Mouse (Mus musculus) megakaryocyte-erythroid progenitor cell, adult 5-6 weeks (primary cell): ENCODE data around the gene Ddx6. TPM values are rescaled to one million over a fixed set of nuclear protein-coding genes. Genes with fewer than 3 reads are reported as not detected.
"Not testable (repeated sequence)": the region's sequence is repeated elsewhere in the genome, so short reads cannot be mapped to it uniquely, and the experiment has no call there.

Source experiments
- ATAC-seq: replicated peaks from 2 replicates; pipeline ENCODE4 v1.8.0; 2016; ENCODE audit warnings: mild to moderate bottlenecking, inconsistent platforms; ENCODE audit not compliant: severe bottlenecking, poor library complexity, low FRiP score, low TSS enrichment
- total RNA-seq, 2 experiments: library from RNA; stranded (forward) in 1 of 2; stranded (reverse) in 1 of 2; fragments of 200-1000, 215-1000 nt in 1 of 2; fragments of >200 nt in 1 of 2; fragmentation: Nextera tagmentation in 1 of 2; gene quantifications; 2 replicates each; pipeline ENCODE4 v1.2.3; 2014 to 2017

Ddx6 gene
- total RNA-seq (2014; fragmentation: Nextera tagmentation) (73.6 and 92.1 TPM in 2 replicates), total RNA-seq (2017) (76.4 and 93.3 TPM in 2 replicates)

- ATAC-seq, result peak; percentile 29; the same call in 1 of the 2 replicates
Observed at GRCm38 (mm10) chr9:44604779-44605615, at the start of gene Ddx6. Gene Ddx6 (plus strand): TSS chr9:44604892.

- peak; percentile 86 for ATAC-seq
Observed at GRCm38 (mm10) chr9:44561597-44561996, 43.1 kb upstream of the Ddx6 start, which contains the start of gene Cxcr5. Gene Cxcr5 (minus strand): TSS chr9:44561877.

DNA sequence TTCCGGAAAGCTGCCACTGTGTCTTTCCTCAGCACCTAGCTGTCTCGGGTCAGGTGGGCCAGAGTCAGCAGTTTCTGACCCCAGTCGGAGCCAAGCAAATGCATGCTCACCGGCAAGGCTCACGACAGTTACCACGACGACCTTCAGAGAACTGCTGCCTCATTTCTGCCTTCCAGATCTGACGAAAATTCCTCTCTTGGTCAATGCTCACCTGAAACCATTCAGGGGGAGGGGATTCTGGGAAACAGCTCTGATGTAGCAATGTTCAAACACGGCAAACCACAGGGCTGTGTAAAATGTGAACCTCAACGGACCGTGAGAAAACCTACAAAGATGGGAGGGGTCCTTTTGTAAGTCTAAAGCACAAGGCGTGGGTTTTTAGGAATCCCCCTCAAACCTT is 41.8 kb upstream of the Ddx6 start:
- no peak for ATAC-seq

DNA sequence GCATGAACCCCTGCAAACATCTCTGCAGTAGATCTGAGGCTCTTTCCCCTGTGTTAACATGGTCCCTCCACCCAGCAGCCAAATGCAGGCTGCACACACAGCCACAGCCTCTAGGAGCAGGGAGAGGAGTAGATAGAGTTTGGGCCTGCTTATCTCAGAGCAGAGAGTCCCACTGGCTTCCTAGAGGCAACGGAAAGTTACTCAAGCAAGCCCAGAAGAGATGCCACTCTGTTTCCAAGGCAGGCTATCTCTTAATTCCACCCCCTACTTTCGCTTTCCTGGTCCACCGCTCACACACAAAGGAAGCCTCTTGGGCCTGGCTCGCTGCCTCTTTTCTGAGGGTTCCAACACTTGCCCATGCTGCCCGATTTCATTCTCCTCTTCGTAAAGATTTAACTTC is 39.3 kb upstream of the Ddx6 start:
- ATAC-seq, result peak; percentile 93

- no peak for ATAC-seq
Observed at GRCm38 (mm10) chr9:44567338-44568082, 37.2 kb upstream of the Ddx6 start.

DNA sequence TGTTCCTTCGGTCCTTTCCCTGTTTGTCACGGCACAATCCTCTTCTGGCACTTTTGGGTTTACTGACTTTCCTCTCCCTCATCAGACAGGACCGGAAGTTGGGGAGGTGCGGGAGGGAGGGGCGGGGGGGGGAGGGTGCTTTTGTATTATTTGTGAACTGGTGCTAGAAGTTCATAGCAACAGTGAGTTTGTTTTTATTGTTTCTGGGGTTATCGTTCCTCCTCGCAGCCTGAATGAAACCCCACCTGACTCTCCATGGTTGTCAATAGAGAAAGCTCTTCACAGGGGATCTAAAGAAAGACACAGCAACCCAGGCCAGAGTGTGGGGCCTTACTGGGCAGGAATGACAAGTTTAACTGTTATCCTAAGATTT is 36.6 kb upstream of the Ddx6 start:
- no peak for ATAC-seq

GRCm38 (mm10) chr9:44570939-44571382 is 33.7 kb upstream of the Ddx6 start:
- ATAC-seq, result no peak

DNA sequence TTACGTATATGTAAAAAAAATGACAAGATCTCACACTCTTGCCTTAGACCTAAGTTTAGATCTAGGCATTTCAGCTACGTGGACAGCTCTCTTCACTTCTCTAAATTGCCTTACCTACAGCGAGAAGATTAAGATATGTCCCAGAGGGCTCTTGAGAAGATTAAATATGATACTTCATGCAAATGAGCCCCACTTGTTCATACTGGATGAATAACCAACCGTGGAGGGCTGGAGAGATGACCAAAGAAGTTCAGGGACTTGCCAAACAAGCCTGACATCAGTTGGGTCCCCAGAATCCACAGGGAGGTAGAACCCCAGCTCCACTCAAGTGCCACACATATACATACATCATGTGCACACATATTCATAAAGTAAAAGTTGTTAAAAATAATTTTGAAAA is 31.4 kb upstream of the Ddx6 start:
- no peak for ATAC-seq

DNA sequence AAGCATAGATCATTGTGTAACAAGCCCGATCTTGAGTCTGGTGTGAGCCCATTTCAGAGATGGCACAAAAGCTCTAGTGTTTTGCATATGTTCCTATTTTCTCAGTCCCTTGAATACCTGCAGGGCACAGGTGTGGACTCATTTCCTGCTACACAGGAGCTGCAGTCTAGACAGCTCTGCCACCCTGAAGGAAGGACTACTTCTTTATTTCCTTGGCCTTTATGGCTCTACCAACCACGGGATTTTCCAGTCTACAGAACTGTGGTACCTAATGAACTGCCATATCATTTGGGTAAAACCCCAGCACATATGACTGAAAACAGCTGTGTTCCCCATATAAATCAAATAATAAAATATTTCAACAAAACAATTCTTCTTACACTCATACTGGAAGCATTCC is 29.6 kb upstream of the Ddx6 start:
- ATAC-seq, result no peak

GRCm38 (mm10) chr9:44576046-44576445 is 28.6 kb upstream of the Ddx6 start:
- ATAC-seq, result not testable (repeated sequence)

GRCm38 (mm10) chr9:44579392-44579791 is 25.3 kb upstream of the Ddx6 start:
- ATAC-seq, result peak; percentile 69

- ATAC-seq, result peak; percentile 93
Observed at GRCm38 (mm10) chr9:44580085-44580484, 24.6 kb upstream of the Ddx6 start.

DNA sequence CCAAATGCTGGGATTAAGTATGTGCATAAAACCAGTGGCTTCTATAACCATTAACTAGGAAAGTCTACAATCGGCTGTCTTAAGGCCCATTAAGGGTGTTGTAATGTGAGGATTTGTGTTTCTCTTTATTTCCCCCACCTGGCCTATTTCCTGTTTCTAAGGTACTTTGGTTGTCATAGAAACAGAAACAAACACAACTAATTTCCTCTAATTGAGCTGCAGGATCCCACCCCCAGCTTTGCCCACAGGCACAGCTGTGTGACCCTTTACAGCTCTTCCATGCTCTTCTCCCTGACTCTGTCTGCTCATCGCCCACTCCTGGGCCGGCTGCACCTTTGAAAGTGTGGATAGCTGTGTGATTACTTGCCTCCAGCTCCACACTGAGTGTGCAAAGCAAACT is 23.3 kb upstream of the Ddx6 start:
- ATAC-seq, result no peak

- ATAC-seq, result no peak
Observed at GRCm38 (mm10) chr9:44582390-44582789, 22.3 kb upstream of the Ddx6 start.

GRCm38 (mm10) chr9:44586640-44587261 is 17.9 kb upstream of the Ddx6 start:
- ATAC-seq, result no peak

GRCm38 (mm10) chr9:44587262-44588160 is 17.2 kb upstream of the Ddx6 start:
- peak; percentile 73 for ATAC-seq

DNA sequence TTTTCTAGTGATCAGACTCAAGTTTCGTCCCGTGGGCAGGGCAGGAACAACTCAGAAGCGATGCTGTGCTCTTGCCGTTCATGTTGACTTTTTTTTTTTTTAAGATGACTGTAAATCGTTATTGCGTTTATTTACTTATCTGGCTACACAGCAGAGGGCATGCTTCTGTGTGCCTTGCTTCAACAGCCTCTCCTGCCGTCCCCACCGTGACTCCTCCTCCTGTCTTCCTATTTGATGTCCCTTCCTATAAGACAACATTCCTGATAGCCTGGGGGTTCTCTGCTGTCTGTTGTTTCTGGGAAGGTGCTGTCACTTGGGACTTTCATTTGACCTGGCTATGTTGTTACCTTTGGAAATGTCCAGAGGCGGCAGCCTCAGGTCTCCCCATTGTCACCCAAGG is 16.1 kb upstream of the Ddx6 start:
- ATAC-seq, result no peak

DNA sequence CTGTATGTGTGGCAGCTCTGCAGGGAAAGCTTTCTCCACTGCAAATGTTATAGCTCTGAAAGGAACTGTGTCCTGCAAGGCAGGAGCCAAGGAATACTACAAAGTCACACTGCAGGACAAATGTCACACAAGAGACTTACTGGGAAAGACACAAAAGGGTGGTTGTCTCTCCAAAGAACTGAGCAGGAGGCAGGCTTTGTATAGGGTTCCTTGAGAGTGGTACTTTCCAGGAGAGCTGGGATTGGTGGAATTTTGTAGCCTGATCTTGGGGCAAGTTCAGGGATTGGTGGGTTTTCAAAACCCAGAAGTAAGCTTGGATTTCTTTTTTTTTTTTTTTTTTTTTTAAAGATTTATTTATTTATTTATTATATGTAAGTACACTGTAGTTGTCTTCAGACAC is 15.6 kb upstream of the Ddx6 start:
- no peak for ATAC-seq

DNA sequence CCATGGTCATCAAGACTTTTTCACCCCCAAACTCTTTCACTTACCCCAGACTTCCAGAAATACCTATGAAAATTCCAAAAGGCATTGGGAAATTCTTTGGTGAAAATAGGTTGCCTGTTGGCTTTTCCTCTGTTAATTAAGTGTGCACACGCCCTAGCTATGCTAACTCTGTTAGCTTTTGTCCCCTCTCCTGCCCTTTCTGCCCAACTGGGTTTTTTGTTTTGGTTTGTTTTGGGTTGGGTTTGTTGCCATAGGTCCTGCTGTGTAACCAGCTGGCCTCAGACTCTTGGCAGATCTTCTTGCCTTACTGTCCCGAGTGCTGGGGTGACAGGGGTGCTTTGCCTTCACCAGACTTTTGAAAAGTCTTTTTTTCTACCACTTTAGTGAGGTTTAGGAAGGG is 13.7 kb upstream of the Ddx6 start:
- no peak for ATAC-seq
